Comparison of ENCODE assay signal across 8 mouse cellular contexts in genomic region chr8:61759327-61760189, GRCm38 (mm10).
A peak's percentile ranks its signal among the peaks of the same experiment; 100 is the strongest.
DNase-seq lines count a peak whose midpoint lies in the region; ATAC-seq and TF ChIP-seq lines count a peak whose summit lies in the region.

No protein-coding gene starts in this region.

- TF ChIP-seq CTCF in midbrain, postnatal 0 days (IDR thresholded peaks at IDR 0.05): no peak

- H3K4me1 ChIP-seq in embryonic facial prominence, embryonic 13.5 days: peaks cover 46% of the 10 kb centered on the region
- peaks cover 59% of the 10 kb centered on the region for H3K4me1 ChIP-seq in heart, embryonic 16.5 days (ENCODE audit: control insufficient read depth, insufficient read depth, low read length)
- peaks cover 10% of the 10 kb centered on the region; the same call in 1 of the 2 replicates for H3K4me1 ChIP-seq in limb, embryonic 11.5 days (ENCODE audit: control insufficient read depth, insufficient read depth, low read length)
- peaks cover 4% of the 10 kb centered on the region; the same call in 1 of the 2 replicates for H3K4me1 ChIP-seq in midbrain, postnatal 0 days (ENCODE audit: insufficient read depth, low read length)

- H3K4me2 ChIP-seq in embryonic facial prominence, embryonic 13.5 days: peak overlapping the region; percentile 69
- peak overlapping the region; percentile 79 for H3K4me2 ChIP-seq in heart, embryonic 16.5 days (ENCODE audit: low read depth, low read length)
- H3K4me2 ChIP-seq in limb, embryonic 11.5 days (ENCODE audit: low read depth, severe bottlenecking): peak overlapping the region; percentile 80
- H3K4me2 ChIP-seq in midbrain, postnatal 0 days (ENCODE audit: low read depth, low read length, poor library complexity, severe bottlenecking): peak overlapping the region; percentile 98

- H3K9ac ChIP-seq in embryonic facial prominence, embryonic 13.5 days: peak overlapping the region; percentile 89
- peak overlapping the region; percentile 69 for H3K9ac ChIP-seq in heart, embryonic 16.5 days (ENCODE audit: low read length)
- H3K9ac ChIP-seq in limb, embryonic 11.5 days (ENCODE audit: low read length): peak overlapping the region; percentile 84
- H3K9ac ChIP-seq in midbrain, postnatal 0 days (replicated peaks; ENCODE audit: low read length, poor library complexity, severe bottlenecking): peak overlapping the region; percentile 47

- H3K27me3 ChIP-seq in embryonic facial prominence, embryonic 13.5 days: no peaks in the 10 kb centered on the region
- H3K27me3 ChIP-seq in heart, embryonic 16.5 days (ENCODE audit: control insufficient read depth, insufficient read depth, low read length): no peaks in the 10 kb centered on the region
- H3K27me3 ChIP-seq in limb, embryonic 11.5 days (ENCODE audit: control insufficient read depth, insufficient read depth, low read length): no peaks in the 10 kb centered on the region
- no peaks in the 10 kb centered on the region for H3K27me3 ChIP-seq in midbrain, postnatal 0 days (ENCODE audit: insufficient read depth, low read length)

- no peaks in the 10 kb centered on the region for H3K9me3 ChIP-seq in embryonic facial prominence, embryonic 13.5 days
- H3K9me3 ChIP-seq in heart, embryonic 16.5 days (replicated peaks; ENCODE audit: control insufficient read depth, low read length): no peaks in the 10 kb centered on the region
- H3K9me3 ChIP-seq in limb, embryonic 11.5 days (ENCODE audit: control insufficient read depth, low read length): no peaks in the 10 kb centered on the region
- no peaks in the 10 kb centered on the region for H3K9me3 ChIP-seq in midbrain, postnatal 0 days (ENCODE audit: low read length)

- DNase-seq in right cerebral cortex, postnatal 4 days: peak; percentile 37
- DNase-seq in right cerebral cortex, postnatal 25 days: no peak
- peak; percentile 75 for DNase-seq in limb, embryonic 11.5 days (ENCODE audit: low spot score)
- DNase-seq in midbrain, postnatal 0 days (ENCODE audit: low spot score): peak; percentile 52
- DNase-seq in natural killer cell, adult 2 months (ENCODE audit: low spot score in 2 of 2): no peak
- DNase-seq in spleen, postnatal 4 days (ENCODE audit: low spot score in 2 of 2): no peak

- H3K27ac ChIP-seq in embryonic facial prominence, embryonic 13.5 days: peak overlapping the region; percentile 94
- H3K27ac ChIP-seq in heart, embryonic 16.5 days (ENCODE audit: low read length): peak overlapping the region; percentile 66
- H3K27ac ChIP-seq in limb, embryonic 11.5 days (replicated peaks; ENCODE audit: low read depth, low read length): peak overlapping the region; percentile 59; the same call in 1 of the 2 replicates
- 0 out of 2 replicates have a peak overlapping the region, but pooled peaks have one; percentile 38 for H3K27ac ChIP-seq in midbrain, postnatal 0 days (ENCODE audit: low read depth, low read length)

- H3K36me3 ChIP-seq in embryonic facial prominence, embryonic 13.5 days: peaks cover 16% of the 10 kb centered on the region
- H3K36me3 ChIP-seq in heart, embryonic 16.5 days (ENCODE audit: control insufficient read depth, insufficient read depth): peaks cover under 1% of the 10 kb centered on the region; the same call in 1 of the 2 replicates
- no peaks in the 10 kb centered on the region for H3K36me3 ChIP-seq in limb, embryonic 11.5 days (ENCODE audit: control insufficient read depth, insufficient read depth, low read length)
- H3K36me3 ChIP-seq in midbrain, postnatal 0 days (ENCODE audit: insufficient read depth, low read length): no peaks in the 10 kb centered on the region

- H3K4me3 ChIP-seq in embryonic facial prominence, embryonic 13.5 days: peak overlapping the region; percentile 73
- peak overlapping the region; percentile 58 for H3K4me3 ChIP-seq in heart, embryonic 16.5 days (ENCODE audit: low read length)
- H3K4me3 ChIP-seq in limb, embryonic 11.5 days (ENCODE audit: low read depth, low read length): peak overlapping the region; percentile 64
- peak overlapping the region; percentile 57 for H3K4me3 ChIP-seq in midbrain, postnatal 0 days (ENCODE audit: low read depth, low read length)

- WGBS in embryonic facial prominence, embryonic 13.5 days: under 1% methylated on average over 44 of the region's 44 CpGs
- 2% methylated on average over 44 of the region's 44 CpGs for WGBS in heart, embryonic 16.5 days
- 1% methylated on average over 44 of the region's 44 CpGs for WGBS in limb, embryonic 11.5 days
- WGBS in midbrain, postnatal 0 days: under 1% methylated on average over 44 of the region's 44 CpGs

- peak; percentile 66 for ATAC-seq in embryonic facial prominence, embryonic 13.5 days (ENCODE audit: insufficient number of reproducible peaks, insufficient read depth, low FRiP score, low TSS enrichment, low read depth)
- ATAC-seq in heart, embryonic 16.5 days (replicated peaks; ENCODE audit: extremely low read depth, insufficient read depth, low FRiP score): peak; percentile 54; the same call in 1 of the 2 replicates
- ATAC-seq in limb, embryonic 11.5 days (ENCODE audit: insufficient number of reproducible peaks, low FRiP score, low TSS enrichment, low read depth): peak; percentile 77
- peak; percentile 79 for ATAC-seq in midbrain, postnatal 0 days (ENCODE audit: low FRiP score)

Comparison
In these comparisons a context has a peak if more than half of its experiments do, and no peak if none do; other contexts are left out.
1. DNase-seq: peak in right cerebral cortex, postnatal 4 days (single experiment), limb, embryonic 11.5 days (single experiment) and midbrain, postnatal 0 days (single experiment); none in right cerebral cortex, postnatal 25 days (single experiment), natural killer cell, adult 2 months (0 of 2) and spleen, postnatal 4 days (0 of 2).
2. H3K27ac ChIP-seq: peak in every context shown above with its lines; median percentile 94 in embryonic facial prominence, embryonic 13.5 days; 66 in heart, embryonic 16.5 days; 59 in limb, embryonic 11.5 days; 38 in midbrain, postnatal 0 days.
3. Peak in every context shown above with its lines, with median percentiles within 50 percentile points of each other: ATAC-seq, H3K4me2 ChIP-seq, H3K4me3 ChIP-seq and H3K9ac ChIP-seq.